Mouse (Mus musculus) small intestine, adult 2 months (tissue): ENCODE results near the gene Gm28305.

ENCODE experiments used
- CTCF ChIP-seq: fragments of 200-500 bp; IDR thresholded peaks from 2 replicates; pipeline ENCODE4 v1.5.1; 2012; ENCODE audit warnings: low read depth, mild to moderate bottlenecking, control low read depth, inconsistent platforms, low read length, moderate library complexity, mixed read lengths; ENCODE audit not compliant: insufficient replicate concordance, insufficient read length; ENCODE audit errors: extremely low read depth
- POLR2A ChIP-seq: fragments of 200-500 bp; IDR thresholded peaks from 2 replicates; pipeline ENCODE4 v1.6.1; 2012; ENCODE audit warnings: low read depth, mild to moderate bottlenecking, control low read depth, inconsistent platforms, low read length, moderate library complexity

DNA sequence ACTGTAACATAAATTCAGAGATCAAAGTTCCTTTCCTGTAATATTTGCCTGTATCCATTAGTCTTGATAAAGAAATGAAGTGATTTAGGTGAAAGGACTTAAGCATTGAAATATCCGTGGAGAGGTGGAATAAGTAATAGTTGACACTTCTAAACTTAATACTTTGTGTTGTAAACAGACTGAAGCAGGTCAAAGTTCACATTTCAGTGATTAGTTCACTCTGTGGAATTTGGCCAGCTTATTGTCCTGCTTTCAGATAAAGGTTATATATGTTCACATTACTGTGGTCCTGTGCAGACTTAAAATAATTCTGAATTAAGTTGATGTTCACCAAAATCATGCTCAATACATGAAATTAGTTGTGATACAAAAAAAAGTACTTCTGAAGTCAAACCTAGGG is 24.1 kb downstream of the Gm28305 start:
- TF ChIP-seq CTCF (no peak), POLR2A (no peak)
